Mouse (Mus musculus) erythroblast, embryonic 14.5 days (primary cell): ENCODE measurements around the gene Txn2.

ENCODE experiments used
- GATA1 ChIP-seq: IDR thresholded peaks from 2 replicates; pipeline ENCODE4 v1.6.1; 2012; ENCODE audit warnings: low read length, inconsistent platforms, mixed read lengths
- TAL1 ChIP-seq: IDR thresholded peaks from 3 replicates; pipeline ENCODE4 v1.6.1; 2012; ENCODE audit warnings: low read length, inconsistent platforms, mixed read lengths

DNA sequence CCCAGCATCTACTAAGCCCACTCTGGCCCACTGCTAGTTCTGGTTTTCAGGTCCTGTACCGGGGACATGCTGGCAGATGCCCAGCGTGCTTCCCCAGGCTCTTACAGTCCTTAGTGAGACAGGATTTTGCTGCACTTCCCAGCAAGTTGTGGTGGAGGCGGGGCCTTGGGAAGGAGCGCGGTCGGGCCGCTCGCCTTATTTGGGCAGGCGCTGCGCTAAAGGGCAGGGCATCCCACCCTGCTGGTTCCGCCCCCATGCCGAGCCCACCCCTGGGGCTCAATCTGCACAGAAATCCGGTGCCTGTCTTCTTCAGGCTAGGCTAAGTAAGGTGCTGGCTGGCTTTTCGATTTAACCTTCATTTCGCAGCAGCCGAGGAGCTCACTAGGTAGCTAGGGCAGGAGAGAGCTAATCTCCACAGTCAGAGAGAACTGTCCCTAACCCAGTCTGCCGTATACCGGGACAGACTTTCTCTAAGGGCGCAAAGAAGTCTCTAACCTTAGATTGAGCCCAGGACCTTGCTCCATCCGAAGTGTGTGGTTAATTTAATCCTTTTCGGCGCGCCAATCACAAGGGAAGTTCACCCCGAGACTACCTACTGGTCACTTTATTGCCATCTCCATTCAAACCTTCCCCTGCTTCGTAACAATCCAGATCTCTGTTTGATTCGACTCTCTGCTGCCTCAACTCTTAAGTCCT is 23.4 kb downstream of the Txn2 start:
- TF ChIP-seq GATA1 (no peak), TAL1 (no peak)
